20 mouse cellular contexts compared by ENCODE assay signal in genomic region chr17:12897674-12898073, GRCm38 (mm10). TPM values are rescaled to one million over a fixed set of nuclear protein-coding genes. Genes with fewer than 3 reads are reported as not detected.
DNase-seq lines count a peak whose midpoint lies in the region; ATAC-seq and TF ChIP-seq lines count a peak whose summit lies in the region.
"Had no signal": no experiment of that assay in that cellular context is flagged by ENCODE, and none has a peak within 500 bp of the region (broad histone marks: within the 10 kb centered on the region; RNA-seq: fewer than 3 reads in every experiment).

No protein-coding gene starts in this region.

- no peak overlapping the region for H3K4me2 ChIP-seq in forebrain, embryonic 15.5 days (replicated peaks)
- H3K4me2 ChIP-seq: limb, embryonic 12.5 days; liver, embryonic 15.5 days had no signal

- TF ChIP-seq CTCF in brain, embryonic 14.5 days (IDR thresholded peaks at IDR 0.05; ENCODE audit: borderline replicate concordance, extremely low read depth, insufficient read depth, insufficient read length): no peak

- H3K9me3 ChIP-seq in forebrain, embryonic 15.5 days: no peaks in the 10 kb centered on the region
- no peaks in the 10 kb centered on the region for H3K9me3 ChIP-seq in midbrain, embryonic 10.5 days (replicated peaks)
- H3K9me3 ChIP-seq: heart, embryonic 10.5 days; limb, embryonic 12.5 days; liver, embryonic 15.5 days had no signal

- no peaks in the 10 kb centered on the region for H3K27me3 ChIP-seq in forebrain, embryonic 15.5 days
- H3K27me3 ChIP-seq in midbrain, embryonic 10.5 days (ENCODE audit: low read depth, poor library complexity, severe bottlenecking): no peaks in the 10 kb centered on the region
- H3K27me3 ChIP-seq: CH12.LX; limb, embryonic 12.5 days; liver, embryonic 15.5 days had no signal

- no peaks in the 10 kb centered on the region for H3K36me3 ChIP-seq in forebrain, embryonic 15.5 days
- peaks cover 52% of the 10 kb centered on the region for H3K36me3 ChIP-seq in midbrain, embryonic 10.5 days

- H3K9ac ChIP-seq in forebrain, embryonic 15.5 days (replicated peaks): no peak overlapping the region
- H3K9ac ChIP-seq: limb, embryonic 12.5 days; liver, embryonic 15.5 days had no signal

- no peak overlapping the region for H3K4me3 ChIP-seq in forebrain, embryonic 15.5 days
- no peak overlapping the region for H3K4me3 ChIP-seq in midbrain, embryonic 10.5 days
- H3K4me3 ChIP-seq: heart, embryonic 10.5 days; limb, embryonic 12.5 days; liver, embryonic 15.5 days had no signal

- H3K27ac ChIP-seq in forebrain, embryonic 15.5 days (replicated peaks): peak overlapping the region; percentile 67
- peak overlapping the region; percentile 52 for H3K27ac ChIP-seq in midbrain, embryonic 10.5 days (replicated peaks)
- H3K27ac ChIP-seq: heart, embryonic 10.5 days; limb, embryonic 12.5 days; liver, embryonic 15.5 days; macrophage had no signal

- DNase-seq in frontal cortex, postnatal 10 days (ENCODE audit: low spot score in 2 of 2): no peak
- DNase-seq in brain, embryonic 14.5 days (ENCODE audit: low read depth): peak; percentile 5
- DNase-seq in midbrain, embryonic 10.5 days (ENCODE audit: low spot score): no peak
- no peak for DNase-seq in adrenal gland, postnatal 36 days
- no peak for DNase-seq in adrenal gland, postnatal 4 days (ENCODE audit: low spot score in 2 of 2)
- DNase-seq: adrenal gland, postnatal 14 days; cerebellum, adult 9-11 months; gastrocnemius, postnatal 25 days; heart, postnatal 14 days; kidney, adult 18-20 months; kidney, postnatal 4 days had no signal

- no peak for TF ChIP-seq POLR2A in brain, embryonic 14.5 days (IDR thresholded peaks at IDR 0.05; ENCODE audit: borderline replicate concordance, extremely low read depth, insufficient read depth, insufficient read length, poor library complexity, severe bottlenecking)

- no peaks in the 10 kb centered on the region for H3K4me1 ChIP-seq in forebrain, embryonic 15.5 days
- peaks cover under 1% of the 10 kb centered on the region; the same call in 1 of the 2 replicates for H3K4me1 ChIP-seq in midbrain, embryonic 10.5 days
- H3K4me1 ChIP-seq: heart, embryonic 10.5 days; limb, embryonic 12.5 days; liver, embryonic 15.5 days had no signal

- ATAC-seq in frontal cortex, adult (ENCODE audit: low TSS enrichment): 0 out of 2 replicates have a peak, but pooled peaks have one; percentile 34
- ATAC-seq in forebrain, embryonic 15.5 days (replicated peaks): peak; percentile 75
- no peak for ATAC-seq in megakaryocyte-erythroid progenitor cell, adult 5-6 weeks (replicated peaks; ENCODE audit: low FRiP score, low TSS enrichment, poor library complexity, severe bottlenecking)

- 86% methylated on average over 5 of the region's 5 CpGs for WGBS in forebrain, embryonic 15.5 days
- WGBS in midbrain, embryonic 10.5 days: 87% methylated on average over 5 of the region's 5 CpGs

RNA-seq across cellular contexts. Expression of gene Pnldc1, which starts 12.4 kb away (rescaled TPM):
- polyA plus RNA-seq in brain, embryonic 14.5 days (2012; rRNA removed): 4.0 and 5.3 TPM in 2 replicates
- 1.9 and 2.2 TPM in 2 replicates for polyA plus RNA-seq in forebrain, embryonic 15.5 days (2015; fragmentation: Nextera tagmentation; extraction: Ambion mirVana)
- 1.0 and 2.0 TPM in 2 replicates for polyA plus RNA-seq in midbrain, embryonic 10.5 days (2016; fragmentation: Nextera tagmentation; extraction: Ambion mirVana)
- 1 to 10 TPM; 1.9 to 3.2 TPM for total RNA-seq in adrenal gland, postnatal 36 days (2021)
- 12.4 TPM in 1 of 2 replicates, not detected in the other for total RNA-seq in megakaryocyte-erythroid progenitor cell, adult 5-6 weeks (2014; fragmentation: Nextera tagmentation)
- 0.15 TPM in 1 of 2 replicates, not detected in the other for total RNA-seq in megakaryocyte-erythroid progenitor cell, adult 5-6 weeks (2017)
- 1 to 10 TPM; 3.1 to 3.6 TPM for total RNA-seq in adrenal gland, postnatal 4 days (2021)
- polyA plus RNA-seq: macrophage had no signal

RNA-seq across cellular contexts. Expression of gene Tcp1, which starts 17.8 kb away (rescaled TPM):
- polyA plus RNA-seq in brain, embryonic 14.5 days (2012; rRNA removed): 187 and 246 TPM in 2 replicates
- polyA plus RNA-seq in forebrain, embryonic 15.5 days (2015; fragmentation: Nextera tagmentation; extraction: Ambion mirVana): 425 and 442 TPM in 2 replicates
- polyA plus RNA-seq in midbrain, embryonic 10.5 days (2016; fragmentation: Nextera tagmentation; extraction: Ambion mirVana): 468 and 517 TPM in 2 replicates
- 100 to 1,000 TPM; 218 to 271 TPM for total RNA-seq in adrenal gland, postnatal 36 days (2021)
- 481 and 497 TPM in 2 replicates for total RNA-seq in megakaryocyte-erythroid progenitor cell, adult 5-6 weeks (2014; fragmentation: Nextera tagmentation)
- total RNA-seq in megakaryocyte-erythroid progenitor cell, adult 5-6 weeks (2017): 1,112 and 1,392 TPM in 2 replicates
- 100 to 1,000 TPM; 256 to 260 TPM for total RNA-seq in adrenal gland, postnatal 4 days (2021)

RNA-seq across cellular contexts. Expression of gene Mrpl18, which starts 18.5 kb away (rescaled TPM):
- polyA plus RNA-seq in brain, embryonic 14.5 days (2012; rRNA removed): 56.8 and 58.2 TPM in 2 replicates
- polyA plus RNA-seq in forebrain, embryonic 15.5 days (2015; fragmentation: Nextera tagmentation; extraction: Ambion mirVana): 141 and 143 TPM in 2 replicates
- 185 and 193 TPM in 2 replicates for polyA plus RNA-seq in midbrain, embryonic 10.5 days (2016; fragmentation: Nextera tagmentation; extraction: Ambion mirVana)
- 10 to 100 TPM; 68.6 to 71.4 TPM for total RNA-seq in adrenal gland, postnatal 36 days (2021)
- 165 and 221 TPM in 2 replicates for total RNA-seq in megakaryocyte-erythroid progenitor cell, adult 5-6 weeks (2014; fragmentation: Nextera tagmentation)
- total RNA-seq in megakaryocyte-erythroid progenitor cell, adult 5-6 weeks (2017): 214 and 219 TPM in 2 replicates
- total RNA-seq in adrenal gland, postnatal 4 days (2021): 10 to 100 TPM; 86.7 to 89.9 TPM

RNA-seq across cellular contexts. Expression of gene Mrgprh, which starts 21.8 kb away (rescaled TPM):
- polyA plus RNA-seq in brain, embryonic 14.5 days (2012; rRNA removed): 0.05 TPM in 1 of 2 replicates, not detected in the other
- not detected in 2 replicates for polyA plus RNA-seq in forebrain, embryonic 15.5 days (2015; fragmentation: Nextera tagmentation; extraction: Ambion mirVana)
- not detected in 2 replicates for polyA plus RNA-seq in midbrain, embryonic 10.5 days (2016; fragmentation: Nextera tagmentation; extraction: Ambion mirVana)
- total RNA-seq in adrenal gland, postnatal 36 days (2021): under 1 TPM; 0.17 to 0.20 TPM
- not detected in 2 replicates for total RNA-seq in megakaryocyte-erythroid progenitor cell, adult 5-6 weeks (2014; fragmentation: Nextera tagmentation)
- not detected in 2 replicates for total RNA-seq in megakaryocyte-erythroid progenitor cell, adult 5-6 weeks (2017)
- total RNA-seq in adrenal gland, postnatal 4 days (2021): under 1 TPM; 0.25 to 0.37 TPM
- total RNA-seq: CH12.LX; left cerebral cortex, adult 18-20 months had no signal
- polyA plus RNA-seq: heart, embryonic 10.5 days; liver, embryonic 15.5 days; macrophage had no signal

RNA-seq across cellular contexts. Expression of gene Mas1, which starts 29.7 kb away (rescaled TPM):
- polyA plus RNA-seq in brain, embryonic 14.5 days (2012; rRNA removed): 0.07 and 0.08 TPM in 2 replicates
- 0.23 and 0.28 TPM in 2 replicates for polyA plus RNA-seq in forebrain, embryonic 15.5 days (2015; fragmentation: Nextera tagmentation; extraction: Ambion mirVana)
- 0.24 and 0.27 TPM in 2 replicates for polyA plus RNA-seq in midbrain, embryonic 10.5 days (2016; fragmentation: Nextera tagmentation; extraction: Ambion mirVana)
- not detected for total RNA-seq in adrenal gland, postnatal 36 days (2021)
- total RNA-seq in megakaryocyte-erythroid progenitor cell, adult 5-6 weeks (2014; fragmentation: Nextera tagmentation): not detected in 2 replicates
- not detected in 2 replicates for total RNA-seq in megakaryocyte-erythroid progenitor cell, adult 5-6 weeks (2017)
- total RNA-seq in adrenal gland, postnatal 4 days (2021): not detected
- total RNA-seq: adrenal gland, postnatal 14 days; CH12.LX had no signal
- polyA plus RNA-seq: macrophage had no signal
